Mouse (Mus musculus) E14TG2a.4 (cell line): ENCODE data around the gene Abca3.

Experiments
- CTCF ChIP-seq: conservative IDR thresholded peaks from 2 replicates; pipeline ENCODE4 v1.5.1; 2014; ENCODE audit warnings: low read length
- POU5F1 ChIP-seq: IDR thresholded peaks from 2 replicates; pipeline ENCODE4 v1.6.1; 2014; ENCODE audit warnings: low read length, borderline replicate concordance

DNA sequence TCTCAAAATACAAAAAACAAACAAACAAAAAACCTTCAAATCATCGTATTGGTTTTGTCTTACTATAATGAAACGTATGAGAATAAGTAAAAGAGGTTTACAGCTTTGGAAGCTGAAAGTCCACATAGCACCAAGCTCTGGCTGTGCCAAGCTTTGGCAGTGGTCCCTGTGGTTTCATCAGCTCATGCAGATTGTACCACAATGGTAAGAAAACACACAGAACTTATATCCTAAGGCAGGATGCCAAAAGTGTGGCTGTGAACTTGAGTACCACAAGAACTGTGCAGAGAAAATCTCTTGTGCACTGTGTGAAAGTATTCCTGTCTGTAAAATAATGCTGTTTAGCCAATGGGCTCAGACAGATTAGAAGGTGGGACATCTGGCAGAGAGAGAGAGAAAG is 2.6 kb upstream of the Abca3 start:
- TF ChIP-seq CTCF (no peak), POU5F1 (no peak)
